Mouse (Mus musculus) limb, embryonic 12.5 days (tissue): ENCODE measurements around the gene Vdac1. TPM values are rescaled to one million over a fixed set of nuclear protein-coding genes. Genes with fewer than 3 reads are reported as not detected.

ENCODE experiments used
- ATAC-seq: fragments of 200-750 bp; cut with Nextera tagmentation; 2 replicates; pipeline ENCODE4 v1.8.0; 2017; ENCODE audit warnings: low read depth, moderate TSS enrichment; ENCODE audit not compliant: insufficient number of reproducible peaks, insufficient read depth, low FRiP score, low TSS enrichment
- H3K27ac ChIP-seq: fragments of 300-500 bp; sonication (generic); 2 replicates; pipeline ENCODE4 v1.5.1; 2016; ENCODE audit warnings: mild to moderate bottlenecking, moderate library complexity
- H3K27me3 ChIP-seq: fragments of 300-500 bp; sonication (generic); 2 replicates; pipeline ENCODE4 v1.6.1; 2016; ENCODE audit warnings: mild to moderate bottlenecking, moderate library complexity
- H3K36me3 ChIP-seq: fragments of 300-500 bp; sonication (generic); 2 replicates; pipeline ENCODE4 v1.6.1; 2016; ENCODE audit warnings: mild to moderate bottlenecking, moderate library complexity
- H3K4me1 ChIP-seq: fragments of 300-500 bp; sonication (generic); replicated peaks from 2 replicates; pipeline ENCODE4 v1.6.1; 2016
- H3K4me2 ChIP-seq: fragments of 300-500 bp; sonication (generic); 2 replicates; pipeline ENCODE4 v1.6.1; 2016; ENCODE audit warnings: mild to moderate bottlenecking, moderate library complexity
- H3K4me3 ChIP-seq: fragments of 300-500 bp; sonication (generic); replicated peaks from 2 replicates; pipeline ENCODE4 v1.5.1; 2016; ENCODE audit warnings: mild to moderate bottlenecking
- H3K9ac ChIP-seq: fragments of 300-500 bp; sonication (generic); replicated peaks from 2 replicates; pipeline ENCODE4 v1.6.1; 2016; ENCODE audit warnings: mild to moderate bottlenecking, moderate library complexity
- H3K9me3 ChIP-seq: fragments of 300-500 bp; sonication (generic); 2 replicates; pipeline ENCODE4 v1.6.1; 2016; ENCODE audit warnings: mild to moderate bottlenecking, moderate library complexity
- WGBS: fragments of 180-500 bp; shearing (Covaris S2); methylation state at CpG from one replicate; pipeline ENCODE4 v1.1.7; 2016; 5-methylcytosine and 5-hydroxymethylcytosine counted together
- polyA plus RNA-seq: library from polyadenylated mRNA; unstranded; fragments of >200 nt; fragmentation: Nextera tagmentation; extraction: Ambion mirVana; gene quantifications from 2 replicates; pipeline ENCODE4 v1.2.1, GENCODE M21; 2016

The Vdac1 gene
- polyA plus RNA-seq, result 203 and 227 TPM in 2 replicates

DNA sequence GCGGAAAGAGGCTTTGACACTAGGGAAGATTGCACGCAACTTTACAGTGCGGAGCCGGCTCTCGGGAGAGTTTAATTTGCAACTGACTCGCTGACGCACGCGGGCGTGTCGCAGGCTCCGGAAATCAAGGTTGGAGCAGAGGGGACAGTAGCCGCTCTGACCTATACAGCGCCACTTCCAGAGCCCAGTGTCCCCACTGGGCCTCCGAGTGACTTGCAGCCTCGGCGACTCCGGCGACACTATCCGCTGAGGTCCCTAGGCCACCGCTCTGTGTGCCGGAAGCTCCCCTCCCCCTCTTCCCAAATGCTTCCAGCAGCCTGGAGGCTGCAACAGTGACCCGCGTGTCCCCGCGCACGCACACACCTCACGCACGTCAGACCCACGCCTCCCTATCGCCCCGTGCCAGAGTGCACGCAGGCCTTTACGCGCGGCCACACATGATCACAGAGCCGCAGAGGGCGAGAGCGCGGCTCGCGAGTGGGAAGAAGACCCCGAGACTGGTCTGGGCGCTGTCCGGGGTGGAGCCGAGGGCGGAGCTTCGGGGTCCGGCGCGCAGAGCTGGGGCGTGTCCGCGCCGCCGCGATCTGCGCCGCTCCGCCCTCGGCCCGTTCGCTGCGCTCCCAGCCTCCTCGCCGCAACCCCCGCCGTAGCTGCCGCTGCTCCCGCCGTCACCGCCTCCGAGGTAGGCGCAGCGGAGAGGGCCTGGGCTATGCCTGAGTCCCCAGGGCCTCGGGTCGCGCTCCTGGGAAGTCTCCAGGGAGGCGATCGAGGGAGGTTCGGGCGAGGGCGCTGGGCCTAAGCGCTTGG is at the start of gene Vdac1:
Vdac1 (plus strand) TSS at position 390 of the 807 bp plus-strand sequence.
- no peaks in the 10 kb centered on the region for H3K9me3 ChIP-seq
- under 1% methylated on average over 84 of the region's 84 CpGs for WGBS
- H3K36me3 ChIP-seq, result no peaks in the 10 kb centered on the region
- peak within 1 kb of the TSS; percentile 88 for H3K4me2 ChIP-seq
- peak; percentile 89 for ATAC-seq
- H3K27me3 ChIP-seq, result no peaks in the 10 kb centered on the region
- H3K4me3 ChIP-seq, result peak within 1 kb of the TSS; percentile 79
- peak within 1 kb of the TSS; percentile 89 for H3K27ac ChIP-seq
- H3K4me1 ChIP-seq, result peaks cover 45% of the 10 kb centered on the region
- peak within 1 kb of the TSS; percentile 92 for H3K9ac ChIP-seq

DNA sequence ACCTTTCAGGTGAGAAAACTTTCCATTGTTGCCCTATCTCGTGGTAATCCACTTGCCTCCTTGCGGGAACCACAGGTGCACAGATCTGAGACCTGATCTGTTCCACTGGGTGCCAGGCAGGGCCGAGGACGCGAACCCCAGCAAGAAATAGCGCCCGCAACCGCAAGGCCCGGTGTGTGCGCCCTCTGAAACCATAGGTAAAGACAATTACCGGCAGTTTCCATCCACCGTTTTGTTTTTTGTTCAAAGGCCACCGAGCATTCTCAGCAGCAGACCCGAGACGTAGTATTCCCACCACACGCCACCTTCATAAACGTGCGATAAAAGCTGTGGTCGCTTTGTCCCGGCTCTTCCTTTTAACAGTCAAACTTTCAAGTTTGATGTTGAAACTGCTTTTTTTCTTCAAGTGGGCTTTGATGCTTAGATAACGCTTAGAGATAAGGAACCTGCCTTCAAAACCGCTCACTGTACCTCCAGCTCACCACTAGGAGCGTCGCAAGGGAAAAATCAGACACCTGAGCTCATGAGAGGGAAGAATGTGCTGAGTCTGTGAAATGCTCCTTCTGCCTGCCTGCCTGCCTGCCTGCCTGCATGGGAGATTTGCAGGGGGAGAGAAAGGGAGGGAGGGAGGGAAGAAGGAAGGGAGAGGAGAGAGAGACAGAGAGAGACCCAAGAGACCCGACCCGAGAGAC is 46.4 kb upstream of the Vdac1 start:
- H3K4me2 ChIP-seq, result peak overlapping the region; percentile 31
- no peak overlapping the region for H3K4me3 ChIP-seq
- H3K9me3 ChIP-seq, result no peaks in the 10 kb centered on the region
- no peak overlapping the region for H3K27ac ChIP-seq
- no peak for ATAC-seq
- H3K9ac ChIP-seq, result no peak overlapping the region
- 0 out of 2 replicates have a peak, but pooled peaks cover 7% of the 10 kb centered on the region for H3K4me1 ChIP-seq
- 17% methylated on average over 26 of the region's 26 CpGs for WGBS
- no peaks in the 10 kb centered on the region for H3K36me3 ChIP-seq
- H3K27me3 ChIP-seq, result peaks cover 24% of the 10 kb centered on the region

DNA sequence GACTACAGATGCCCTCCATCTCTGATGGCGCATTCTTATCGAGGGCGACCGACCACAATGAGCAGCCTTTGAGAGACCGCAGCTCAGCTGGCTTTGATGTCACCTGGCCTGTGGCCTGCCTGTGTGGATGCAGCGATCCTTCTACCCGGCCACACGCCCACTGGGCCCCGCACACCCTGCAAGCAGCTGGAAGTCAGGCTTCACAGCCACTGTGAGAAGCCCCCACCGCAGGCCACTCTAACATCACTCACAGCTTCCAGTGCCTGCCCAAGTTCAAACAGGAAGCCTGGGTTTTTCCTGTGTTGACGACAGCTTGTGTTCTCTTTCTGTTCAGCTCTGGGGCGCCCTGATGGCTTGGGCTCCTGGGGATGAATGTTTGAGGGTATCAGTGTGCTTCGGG is 42.2 kb upstream of the Vdac1 start:
- peaks cover 21% of the 10 kb centered on the region for H3K27me3 ChIP-seq
- H3K4me2 ChIP-seq, result no peak overlapping the region
- no peaks in the 10 kb centered on the region for H3K36me3 ChIP-seq
- WGBS, result 65% methylated on average over 13 of the region's 13 CpGs
- H3K4me1 ChIP-seq, result 0 out of 2 replicates have a peak, but pooled peaks cover 7% of the 10 kb centered on the region
- no peak overlapping the region for H3K27ac ChIP-seq
- ATAC-seq, result no peak
- no peak overlapping the region for H3K4me3 ChIP-seq
- no peak overlapping the region for H3K9ac ChIP-seq
- H3K9me3 ChIP-seq, result no peaks in the 10 kb centered on the region

GRCm38 (mm10) chr11:52319664-52320063 is 41.0 kb upstream of the Vdac1 start:
- ATAC-seq, result no peak
- Histone ChIP-seq H3K36me3 (no peaks in the 10 kb centered on the region), H3K4me2 (no peak overlapping the region), H3K9me3 (no peaks in the 10 kb centered on the region), H3K9ac (no peak overlapping the region), H3K27me3 (peaks cover 19% of the 10 kb centered on the region), H3K4me3 (no peak overlapping the region), H3K4me1 (0 out of 2 replicates have a peak, but pooled peaks cover 2% of the 10 kb centered on the region), H3K27ac (no peak overlapping the region)
- WGBS, result 70% methylated on average over 4 of the region's 4 CpGs

DNA sequence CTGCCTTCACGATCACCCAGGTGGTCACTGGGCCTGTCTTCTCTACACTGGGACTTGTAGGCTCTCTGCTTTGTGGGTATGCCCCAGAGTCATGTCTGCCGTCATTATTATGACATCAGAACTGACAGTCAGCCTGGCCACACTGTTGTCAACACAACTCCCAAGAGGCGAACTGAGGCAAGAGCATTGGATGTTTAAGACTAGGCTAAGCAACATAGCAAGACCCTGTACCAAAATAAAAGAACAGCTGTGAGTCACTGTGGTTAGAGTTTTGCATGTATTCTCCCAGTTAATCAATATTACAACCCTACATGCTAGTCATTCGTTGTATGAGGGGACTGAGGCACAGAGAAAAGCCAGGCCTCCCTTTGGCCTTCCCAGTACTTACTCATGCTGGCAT is 40.1 kb upstream of the Vdac1 start:
- no peak overlapping the region for H3K4me3 ChIP-seq
- no peaks in the 10 kb centered on the region for H3K36me3 ChIP-seq
- 79% methylated on average over 4 of the region's 4 CpGs for WGBS
- ATAC-seq, result no peak
- H3K27ac ChIP-seq, result no peak overlapping the region
- H3K9ac ChIP-seq, result no peak overlapping the region
- no peak overlapping the region for H3K4me2 ChIP-seq
- peaks cover 16% of the 10 kb centered on the region for H3K27me3 ChIP-seq
- no peaks in the 10 kb centered on the region for H3K9me3 ChIP-seq
- H3K4me1 ChIP-seq, result 0 out of 2 replicates have a peak, but pooled peaks cover 2% of the 10 kb centered on the region

DNA sequence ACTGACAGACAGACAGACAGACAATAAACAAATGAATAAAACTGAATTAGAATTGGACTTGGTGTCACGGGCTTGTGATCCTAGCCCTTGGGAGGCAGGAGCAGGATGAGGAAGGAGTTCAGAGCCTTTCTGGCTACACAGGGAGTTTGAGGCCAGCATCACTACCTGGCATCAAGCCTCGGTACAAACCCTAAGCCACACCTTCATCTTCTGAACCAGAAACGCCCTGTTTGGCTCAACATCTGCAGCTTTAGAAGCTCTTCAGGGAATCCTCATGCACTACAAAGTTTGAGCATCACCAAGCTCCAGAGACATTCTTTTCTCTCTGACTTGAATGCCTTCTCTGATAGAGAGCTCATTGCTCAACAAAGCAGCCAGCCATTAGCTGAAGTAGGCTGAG is 39.1 kb upstream of the Vdac1 start:
- H3K4me2 ChIP-seq, result no peak overlapping the region
- H3K4me1 ChIP-seq, result 0 out of 2 replicates have a peak, but pooled peaks cover 2% of the 10 kb centered on the region
- peaks cover 16% of the 10 kb centered on the region; the same call in 1 of the 2 replicates for H3K27me3 ChIP-seq
- 55% methylated on average over 3 of the region's 3 CpGs for WGBS
- H3K9ac ChIP-seq, result no peak overlapping the region
- no peaks in the 10 kb centered on the region for H3K9me3 ChIP-seq
- no peak overlapping the region for H3K4me3 ChIP-seq
- no peaks in the 10 kb centered on the region for H3K36me3 ChIP-seq
- ATAC-seq, result no peak
- no peak overlapping the region for H3K27ac ChIP-seq

GRCm38 (mm10) chr11:52324442-52325367 is 36.0 kb upstream of the Vdac1 start:
- no peak overlapping the region for H3K4me2 ChIP-seq
- no peak for ATAC-seq
- no peak overlapping the region for H3K9ac ChIP-seq
- no peak overlapping the region for H3K27ac ChIP-seq
- peaks cover 16% of the 10 kb centered on the region; the same call in 1 of the 2 replicates for H3K27me3 ChIP-seq
- no peak overlapping the region for H3K4me3 ChIP-seq
- H3K9me3 ChIP-seq, result no peaks in the 10 kb centered on the region
- no peaks in the 10 kb centered on the region for H3K4me1 ChIP-seq
- 58% methylated on average over 23 of the region's 23 CpGs for whole genome bisulfite sequencing
- no peaks in the 10 kb centered on the region for H3K36me3 ChIP-seq

- Histone ChIP-seq H3K9me3 (no peaks in the 10 kb centered on the region), H3K4me3 (no peak overlapping the region), H3K36me3 (no peaks in the 10 kb centered on the region), H3K27me3 (peaks cover 16% of the 10 kb centered on the region; the same call in 1 of the 2 replicates), H3K4me1 (no peaks in the 10 kb centered on the region), H3K4me2 (no peak overlapping the region), H3K27ac (no peak overlapping the region), H3K9ac (no peak overlapping the region)
- ATAC-seq, result no peak
- 56% methylated on average over 3 of the region's 3 CpGs for WGBS
Measured at GRCm38 (mm10) chr11:52327313-52327712, 33.3 kb upstream of the Vdac1 start.

- 46% methylated on average over 16 of the region's 16 CpGs for WGBS
Measured at GRCm38 (mm10) chr11:52332421-52333118, 28.1 kb upstream of the Vdac1 start.

GRCm38 (mm10) chr11:52333616-52334015 is 27.0 kb upstream of the Vdac1 start:
- Histone ChIP-seq H3K27me3 (no peaks in the 10 kb centered on the region), H3K4me1 (peaks cover 14% of the 10 kb centered on the region; the same call in 1 of the 2 replicates), H3K36me3 (no peaks in the 10 kb centered on the region), H3K27ac (no peak overlapping the region), H3K4me3 (no peak overlapping the region), H3K9me3 (0 out of 2 replicates have a peak, but pooled peaks cover 3% of the 10 kb centered on the region), H3K4me2 (no peak overlapping the region), H3K9ac (no peak overlapping the region)
- no peak for ATAC-seq
- 90% methylated on average over 13 of the region's 13 CpGs for WGBS

More at GRCm38 (mm10) chr11:52332421-52333118, 28.1 kb upstream of the Vdac1 start:
- Histone ChIP-seq H3K36me3 (no peaks in the 10 kb centered on the region), H3K9me3 (0 out of 2 replicates have a peak, but pooled peaks cover 3% of the 10 kb centered on the region), H3K4me3 (no peak overlapping the region), H3K4me1 (peaks cover 14% of the 10 kb centered on the region; the same call in 1 of the 2 replicates), H3K27me3 (no peaks in the 10 kb centered on the region), H3K4me2 (no peak overlapping the region), H3K9ac (no peak overlapping the region), H3K27ac (no peak overlapping the region)
- ATAC-seq, result no peak
